Mouse (Mus musculus): ENCODE measurements at regions not wholly inside any gene's neighbourhood (a gene's known extent, or its start where the extent isn't known, plus 50 kb on each side); places are given as distances from the start of the nearest gene placed in this dataset.

GRCm38 (mm10) chr16:78707566-78707965 is 131.1 kb upstream of the D16Ertd472e start:
- TF ChIP-seq CTCF (IDR thresholded peaks at IDR 0.05; ENCODE audit: insufficient read depth, low read length), result no peak
- WGBS, result 80% methylated on average over 4 of the region's 4 CpGs
- Histone ChIP-seq H3K4me1 (ENCODE audit: control insufficient read depth, insufficient read depth, low read length) (no peaks in the 10 kb centered on the region), H3K4me3 (replicated peaks; ENCODE audit: extremely low read depth, low read depth, low read length) (no peak overlapping the region)
- no peak for DNase-seq

- WGBS, result 88% methylated on average over 7 of the region's 7 CpGs
- DNase-seq, result no peak
- no peak for TF ChIP-seq CTCF (IDR thresholded peaks at IDR 0.05; ENCODE audit: insufficient read depth, low read length)
- TF ChIP-seq POLR2A (IDR thresholded peaks at IDR 0.05; ENCODE audit: borderline replicate concordance, extremely low read depth, low read depth, low read length), result no peak
These were observed 130.7 kb upstream of the D16Ertd472e start for GRCm38 (mm10) chr16:78707165-78707564.

GRCm38 (mm10) chr16:78697514-78698209 is 121.2 kb upstream of the D16Ertd472e start:
- TF ChIP-seq POLR2A (IDR thresholded peaks at IDR 0.05; ENCODE audit: borderline replicate concordance, extremely low read depth, low read depth, low read length), result no peak
- no peak for TF ChIP-seq CTCF (IDR thresholded peaks at IDR 0.05; ENCODE audit: insufficient read depth, low read length)
- DNase-seq, result no peak
- 47% methylated on average over 3 of the region's 3 CpGs for WGBS
- Histone ChIP-seq H3K4me1 (ENCODE audit: control insufficient read depth, insufficient read depth, low read length) (no peaks in the 10 kb centered on the region), H3K4me3 (replicated peaks; ENCODE audit: extremely low read depth, low read depth, low read length) (no peak overlapping the region)

More at GRCm38 (mm10) chr16:78707165-78707564, 130.7 kb upstream of the D16Ertd472e start:
- Histone ChIP-seq H3K4me3 (replicated peaks; ENCODE audit: extremely low read depth, low read depth, low read length) (no peak overlapping the region), H3K4me1 (ENCODE audit: control insufficient read depth, insufficient read depth, low read length) (no peaks in the 10 kb centered on the region)

GRCm38 (mm10) chr16:78688251-78688650 is 111.7 kb upstream of the D16Ertd472e start:
- DNase-seq, result no peak
- Histone ChIP-seq H3K4me3 (replicated peaks; ENCODE audit: extremely low read depth, low read depth, low read length) (no peak overlapping the region), H3K4me1 (ENCODE audit: control insufficient read depth, insufficient read depth, low read length) (no peaks in the 10 kb centered on the region; the same call in 1 of the 2 replicates)
- TF ChIP-seq CTCF (IDR thresholded peaks at IDR 0.05; ENCODE audit: insufficient read depth, low read length), result no peak
- TF ChIP-seq POLR2A (IDR thresholded peaks at IDR 0.05; ENCODE audit: borderline replicate concordance, extremely low read depth, low read depth, low read length), result no peak

- H3K4me1 ChIP-seq (ENCODE audit: control insufficient read depth, insufficient read depth, low read length), result no peaks in the 10 kb centered on the region; the same call in 1 of the 2 replicates
- no peak for DNase-seq
- WGBS, result 59% methylated on average over 1 of the region's 1 CpGs
- no peak overlapping the region for H3K4me3 ChIP-seq (replicated peaks; ENCODE audit: extremely low read depth, low read depth, low read length)
- TF ChIP-seq CTCF (IDR thresholded peaks at IDR 0.05; ENCODE audit: insufficient read depth, low read length) (no peak), POLR2A (IDR thresholded peaks at IDR 0.05; ENCODE audit: borderline replicate concordance, extremely low read depth, low read depth, low read length) (no peak)
These were observed 108.7 kb upstream of the D16Ertd472e start for GRCm38 (mm10) chr16:78685160-78685559.

- Histone ChIP-seq H3K4me3 (replicated peaks; ENCODE audit: extremely low read depth, low read depth, low read length) (no peak overlapping the region), H3K4me1 (ENCODE audit: control insufficient read depth, insufficient read depth, low read length) (no peaks in the 10 kb centered on the region; the same call in 1 of the 2 replicates)
- no peak for DNase-seq
- no peak for TF ChIP-seq CTCF (IDR thresholded peaks at IDR 0.05; ENCODE audit: insufficient read depth, low read length)
- TF ChIP-seq POLR2A (IDR thresholded peaks at IDR 0.05; ENCODE audit: borderline replicate concordance, extremely low read depth, low read depth, low read length), result no peak
- WGBS, result 65% methylated on average over 8 of the region's 8 CpGs
These were observed 107.5 kb upstream of the D16Ertd472e start for GRCm38 (mm10) chr16:78684031-78684430.

- TF ChIP-seq CTCF (IDR thresholded peaks at IDR 0.05; ENCODE audit: insufficient read depth, low read length) (no peak), POLR2A (IDR thresholded peaks at IDR 0.05; ENCODE audit: borderline replicate concordance, extremely low read depth, low read depth, low read length) (no peak)
- Histone ChIP-seq H3K4me3 (replicated peaks; ENCODE audit: extremely low read depth, low read depth, low read length) (no peak overlapping the region), H3K4me1 (ENCODE audit: control insufficient read depth, insufficient read depth, low read length) (no peaks in the 10 kb centered on the region)
- DNase-seq, result no peak
- 70% methylated on average over 7 of the region's 7 CpGs for WGBS
These were observed 84.6 kb upstream of the D16Ertd472e start for GRCm38 (mm10) chr16:78661126-78661525.

GRCm38 (mm10) chr16:78644710-78645109 is 68.2 kb upstream of the D16Ertd472e start:
- TF ChIP-seq POLR2A (IDR thresholded peaks at IDR 0.05; ENCODE audit: borderline replicate concordance, extremely low read depth, low read depth, low read length) (no peak), CTCF (IDR thresholded peaks at IDR 0.05; ENCODE audit: insufficient read depth, low read length) (0 out of 2 replicates have a peak, but pooled peaks have one; percentile 22)
- no peak for DNase-seq
- Histone ChIP-seq H3K4me1 (ENCODE audit: control insufficient read depth, insufficient read depth, low read length) (no peaks in the 10 kb centered on the region), H3K4me3 (replicated peaks; ENCODE audit: extremely low read depth, low read depth, low read length) (no peak overlapping the region)
- 7% methylated on average over 1 of the region's 1 CpGs for WGBS

GRCm38 (mm10) chr16:78641717-78642116 is 65.2 kb upstream of the D16Ertd472e start:
- 86% methylated on average over 5 of the region's 5 CpGs for WGBS
- no peaks in the 10 kb centered on the region for H3K4me1 ChIP-seq (ENCODE audit: control insufficient read depth, insufficient read depth, low read length)
- no peak for DNase-seq
- no peak overlapping the region for H3K4me3 ChIP-seq (replicated peaks; ENCODE audit: extremely low read depth, low read depth, low read length)
- TF ChIP-seq CTCF (IDR thresholded peaks at IDR 0.05; ENCODE audit: insufficient read depth, low read length) (no peak), POLR2A (IDR thresholded peaks at IDR 0.05; ENCODE audit: borderline replicate concordance, extremely low read depth, low read depth, low read length) (no peak)

- 75% methylated on average over 3 of the region's 3 CpGs for WGBS
- TF ChIP-seq POLR2A (IDR thresholded peaks at IDR 0.05; ENCODE audit: borderline replicate concordance, extremely low read depth, low read depth, low read length) (no peak), CTCF (IDR thresholded peaks at IDR 0.05; ENCODE audit: insufficient read depth, low read length) (no peak)
- DNase-seq, result no peak
- no peak overlapping the region for H3K4me3 ChIP-seq (replicated peaks; ENCODE audit: extremely low read depth, low read depth, low read length)
- H3K4me1 ChIP-seq (ENCODE audit: control insufficient read depth, insufficient read depth, low read length), result no peaks in the 10 kb centered on the region
These were observed 64.7 kb upstream of the D16Ertd472e start for GRCm38 (mm10) chr16:78641205-78641604.

Measured in lung, adult 2 months (tissue).